Mouse (Mus musculus) hindbrain, postnatal 0 days (tissue): ENCODE measurements at regions not wholly inside any gene's neighbourhood (a gene's known extent, or its start where the extent isn't known, plus 50 kb on each side); places are given as distances from the start of the nearest gene placed in this dataset.

Experiments
- ATAC-seq: fragments of 200-750 bp; cut with Nextera tagmentation; 2 replicates; pipeline ENCODE4 v1.8.0; 2017; ENCODE audit warnings: mild to moderate bottlenecking, moderate TSS enrichment, moderate library complexity
- DNase-seq: peaks from one replicate; pipeline ENCODE4 v3.0.0-alpha.2; 2015; ENCODE audit warnings: low spot score
- H3K27ac ChIP-seq: fragments of 300-500 bp; sonication (generic); 2 replicates; pipeline ENCODE4 v1.5.1; 2014; ENCODE audit warnings: mild to moderate bottlenecking
- H3K27me3 ChIP-seq: fragments of 300-500 bp; sonication (generic); 2 replicates; pipeline ENCODE4 v1.6.1; 2014; ENCODE audit warnings: low read length, mixed read lengths; ENCODE audit not compliant: insufficient read depth
- H3K36me3 ChIP-seq: fragments of 300-500 bp; sonication (generic); 2 replicates; pipeline ENCODE4 v1.6.1; 2014; ENCODE audit warnings: low read length, mixed read lengths; ENCODE audit not compliant: insufficient read depth
- H3K4me1 ChIP-seq: fragments of 300-500 bp; sonication (generic); 2 replicates; pipeline ENCODE4 v1.6.1; 2014; ENCODE audit warnings: antibody characterized with exemption, low read length, mixed read lengths; ENCODE audit not compliant: insufficient read depth
- H3K4me2 ChIP-seq: fragments of 300-500 bp; sonication (generic); 2 replicates; pipeline ENCODE4 v1.6.1; 2014; ENCODE audit warnings: low read depth, mild to moderate bottlenecking, low read length, moderate library complexity, mixed read lengths
- H3K4me3 ChIP-seq: fragments of 300-500 bp; sonication (generic); 2 replicates; pipeline ENCODE4 v1.5.1; 2014; ENCODE audit warnings: low read length
- H3K9ac ChIP-seq: fragments of 300-500 bp; sonication (generic); replicated peaks from 2 replicates; pipeline ENCODE4 v1.6.1; 2014; ENCODE audit warnings: mild to moderate bottlenecking, low read length, moderate library complexity, mixed read lengths
- H3K9me3 ChIP-seq: fragments of 300-500 bp; sonication (generic); 2 replicates; pipeline ENCODE4 v1.6.1; 2016; ENCODE audit warnings: low read length, mixed read lengths
- CTCF ChIP-seq: IDR thresholded peaks from 2 replicates; pipeline ENCODE4 v1.5.1; 2016; ENCODE audit warnings: antibody characterized with exemption, control low read depth, low read depth
- WGBS: fragments of 180-500 bp; shearing (Covaris S2); extraction: QIAGEN DNeasy Blood & Tissue Kit; methylation state at CpG from one replicate; pipeline ENCODE4 v1.1.7; 2014; 5-methylcytosine and 5-hydroxymethylcytosine counted together

DNA sequence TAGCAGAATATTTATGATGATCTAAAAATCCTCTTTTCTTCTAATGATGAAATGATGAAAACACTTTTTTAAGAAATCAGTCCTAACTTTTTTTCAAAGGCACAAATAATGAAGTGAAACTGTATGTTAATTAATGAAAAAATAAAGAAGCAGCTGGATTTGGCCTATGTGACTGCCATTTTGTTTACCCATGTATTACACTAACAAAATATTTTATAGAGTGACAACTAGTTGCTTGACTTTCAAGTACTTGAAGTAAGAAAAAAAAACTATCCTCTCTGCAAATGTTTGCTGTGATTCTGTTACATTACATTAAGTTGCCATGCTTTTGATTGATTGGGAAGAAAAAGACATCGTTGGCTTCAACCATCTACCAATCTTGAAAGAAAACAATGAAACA, 399.2 kb upstream of the C030005K15Rik start:
- no peak overlapping the region for H3K4me3 ChIP-seq
- H3K27me3 ChIP-seq = no peaks in the 10 kb centered on the region
- ATAC-seq = no peak
- no peaks in the 10 kb centered on the region for H3K4me1 ChIP-seq
- no peak for DNase-seq
- H3K4me2 ChIP-seq = no peak overlapping the region
- H3K27ac ChIP-seq = no peak overlapping the region
- no peaks in the 10 kb centered on the region for H3K9me3 ChIP-seq
- H3K9ac ChIP-seq = no peak overlapping the region
- 91% methylated on average over 1 of the region's 1 CpGs for WGBS
- H3K36me3 ChIP-seq = no peaks in the 10 kb centered on the region
- no peak for TF ChIP-seq CTCF

DNA sequence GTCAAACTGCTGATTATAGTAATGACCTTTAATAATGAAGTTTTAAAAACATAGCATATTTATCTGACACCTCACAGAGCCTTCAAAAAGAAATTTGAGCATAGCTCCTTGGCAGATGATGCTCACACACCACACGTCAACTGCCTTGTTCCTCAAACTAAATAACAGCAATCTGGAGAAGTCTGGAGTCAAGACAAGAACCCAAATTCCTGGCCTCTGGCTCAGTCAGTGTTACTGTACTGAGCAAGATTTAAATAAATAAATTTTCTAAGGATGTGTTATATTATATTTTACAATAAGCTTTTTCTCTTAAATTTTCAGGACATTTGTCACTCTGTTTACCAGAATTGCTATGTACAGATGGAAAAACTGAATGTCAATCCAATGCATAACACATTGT, 408.5 kb upstream of the C030005K15Rik start:
- TF ChIP-seq CTCF = no peak
- Histone ChIP-seq H3K27ac (no peak overlapping the region), H3K4me2 (no peak overlapping the region), H3K4me1 (no peaks in the 10 kb centered on the region), H3K9me3 (no peaks in the 10 kb centered on the region), H3K9ac (no peak overlapping the region), H3K36me3 (no peaks in the 10 kb centered on the region), H3K4me3 (no peak overlapping the region), H3K27me3 (no peaks in the 10 kb centered on the region)
- no peak for DNase-seq
- 79% methylated on average over 1 of the region's 1 CpGs for WGBS
- no peak for ATAC-seq

- H3K4me3 ChIP-seq = no peak overlapping the region
- H3K4me2 ChIP-seq = no peak overlapping the region
- H3K27ac ChIP-seq = no peak overlapping the region
- ATAC-seq = no peak
- no peaks in the 10 kb centered on the region for H3K27me3 ChIP-seq
- H3K36me3 ChIP-seq = no peaks in the 10 kb centered on the region
- H3K4me1 ChIP-seq = no peaks in the 10 kb centered on the region
- no peak for DNase-seq
- H3K9me3 ChIP-seq = no peaks in the 10 kb centered on the region
- no peak overlapping the region for H3K9ac ChIP-seq
- TF ChIP-seq CTCF = peak; percentile 30; the same call in 1 of the 2 replicates
- 83% methylated on average over 1 of the region's 1 CpGs for WGBS
Measured at GRCm38 (mm10) chr10:98145773-98146172, 419.2 kb upstream of the C030005K15Rik start.

GRCm38 (mm10) chr10:98146998-98147863, 420.7 kb upstream of the C030005K15Rik start:
- 70% methylated on average over 9 of the region's 9 CpGs for WGBS
- no peak for DNase-seq

DNA sequence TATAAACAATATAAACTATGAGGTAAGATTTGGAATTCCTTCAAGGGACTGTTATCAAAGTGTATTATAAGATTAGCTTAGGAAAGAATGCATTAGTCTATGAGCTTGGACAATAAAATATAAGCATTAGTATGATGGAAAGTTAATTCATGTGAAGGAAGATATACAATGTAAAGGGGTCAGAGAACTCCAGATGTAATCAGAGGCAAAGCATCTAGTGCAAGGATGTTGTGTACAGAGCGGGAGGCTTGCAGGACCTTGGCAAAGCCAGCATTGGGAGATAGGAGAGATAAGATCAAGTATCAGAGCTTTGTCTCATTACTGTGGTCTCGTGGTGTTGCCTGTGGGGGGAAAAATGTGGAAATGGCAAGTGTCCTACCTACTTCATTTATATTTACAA, 429.4 kb upstream of the C030005K15Rik start:
- Histone ChIP-seq H3K27me3 (no peaks in the 10 kb centered on the region), H3K4me3 (no peak overlapping the region), H3K9me3 (no peaks in the 10 kb centered on the region), H3K27ac (no peak overlapping the region), H3K36me3 (no peaks in the 10 kb centered on the region), H3K4me1 (no peaks in the 10 kb centered on the region), H3K4me2 (no peak overlapping the region), H3K9ac (no peak overlapping the region)
- no peak for TF ChIP-seq CTCF
- DNase-seq (no peak), ATAC-seq (no peak)
- 79% methylated on average over 2 of the region's 2 CpGs for WGBS

More at GRCm38 (mm10) chr10:98146998-98147863, 420.7 kb upstream of the C030005K15Rik start:
- Histone ChIP-seq H3K4me3 (no peak overlapping the region), H3K27me3 (no peaks in the 10 kb centered on the region), H3K9ac (no peak overlapping the region), H3K4me2 (no peak overlapping the region), H3K4me1 (no peaks in the 10 kb centered on the region), H3K36me3 (no peaks in the 10 kb centered on the region), H3K9me3 (no peaks in the 10 kb centered on the region), H3K27ac (no peak overlapping the region)
- ATAC-seq = no peak
- TF ChIP-seq CTCF = no peak

- H3K27me3 ChIP-seq = no peaks in the 10 kb centered on the region
- no peaks in the 10 kb centered on the region for H3K4me1 ChIP-seq
- DNase-seq (peak; percentile 58), ATAC-seq (no peak)
- 48% methylated on average over 3 of the region's 3 CpGs for WGBS
- H3K9me3 ChIP-seq = no peaks in the 10 kb centered on the region
- H3K27ac ChIP-seq = no peak overlapping the region
- H3K36me3 ChIP-seq = no peaks in the 10 kb centered on the region
- no peak overlapping the region for H3K4me2 ChIP-seq
- H3K9ac ChIP-seq = no peak overlapping the region
- no peak for TF ChIP-seq CTCF
- no peak overlapping the region for H3K4me3 ChIP-seq
Measured at GRCm38 (mm10) chr10:98185666-98186065, 459.1 kb upstream of the C030005K15Rik start.

- H3K27ac ChIP-seq = no peak overlapping the region
- ATAC-seq = no peak
- H3K27me3 ChIP-seq = no peaks in the 10 kb centered on the region
- no peak for DNase-seq
- no peaks in the 10 kb centered on the region for H3K36me3 ChIP-seq
- H3K9me3 ChIP-seq = no peaks in the 10 kb centered on the region
- H3K4me2 ChIP-seq = no peak overlapping the region
- 72% methylated on average over 4 of the region's 4 CpGs for WGBS
- H3K4me1 ChIP-seq = no peaks in the 10 kb centered on the region
- TF ChIP-seq CTCF = no peak
- H3K9ac ChIP-seq = no peak overlapping the region
- H3K4me3 ChIP-seq = no peak overlapping the region
Measured at GRCm38 (mm10) chr10:98196852-98197251, 470.3 kb upstream of the C030005K15Rik start.
